Mouse (Mus musculus) midbrain, embryonic 13.5 days (tissue): ENCODE data around the gene E330021D16Rik. TPM values are rescaled to one million over a fixed set of nuclear protein-coding genes. Genes with fewer than 3 reads are reported as not detected.

Experiments
- ATAC-seq: fragments of 200-750 bp; cut with Nextera tagmentation; 2 replicates; pipeline ENCODE4 v1.8.0; 2017; ENCODE audit warnings: mild to moderate bottlenecking, moderate TSS enrichment, moderate library complexity
- H3K27ac ChIP-seq: fragments of 300-500 bp; sonication (generic); 2 replicates; pipeline ENCODE4 v1.5.1; 2015; ENCODE audit warnings: inconsistent platforms, mild to moderate bottlenecking, moderate library complexity
- H3K27me3 ChIP-seq: fragments of 300-500 bp; sonication (generic); 2 replicates; pipeline ENCODE4 v1.6.1; 2015; ENCODE audit warnings: mild to moderate bottlenecking, inconsistent platforms
- H3K36me3 ChIP-seq: fragments of 300-500 bp; sonication (generic); 2 replicates; pipeline ENCODE4 v1.6.1; 2015; ENCODE audit warnings: mild to moderate bottlenecking, inconsistent platforms
- H3K4me1 ChIP-seq: fragments of 300-500 bp; sonication (generic); replicated peaks from 2 replicates; pipeline ENCODE4 v1.6.1; 2015; ENCODE audit warnings: inconsistent platforms
- H3K4me2 ChIP-seq: fragments of 300-500 bp; sonication (generic); replicated peaks from 2 replicates; pipeline ENCODE4 v1.6.1; 2015; ENCODE audit warnings: moderate library complexity, mild to moderate bottlenecking, inconsistent platforms
- H3K4me3 ChIP-seq: fragments of 300-500 bp; sonication (generic); replicated peaks from 2 replicates; pipeline ENCODE4 v1.5.1; 2015; ENCODE audit warnings: mild to moderate bottlenecking, inconsistent platforms
- H3K9ac ChIP-seq: fragments of 300-500 bp; sonication (generic); replicated peaks from 2 replicates; pipeline ENCODE4 v1.6.1; 2015; ENCODE audit warnings: mild to moderate bottlenecking, inconsistent platforms
- H3K9me3 ChIP-seq: fragments of 300-500 bp; sonication (generic); 2 replicates; pipeline ENCODE4 v1.6.1; 2016; ENCODE audit warnings: mild to moderate bottlenecking, inconsistent platforms
- WGBS: fragments of 180-500 bp; shearing (Covaris S2); methylation state at CpG from one replicate; pipeline ENCODE4 v1.1.7; 2015; 5-methylcytosine and 5-hydroxymethylcytosine counted together
- polyA plus RNA-seq: library from polyadenylated mRNA; unstranded; fragments of >200 nt; fragmentation: Nextera tagmentation; extraction: Ambion mirVana; gene quantifications from 2 replicates; pipeline ENCODE4 v1.2.1, GENCODE M21; 2015

E330021D16Rik gene
- polyA plus RNA-seq, 1 experiment from 2014 or later, result not detected

DNA sequence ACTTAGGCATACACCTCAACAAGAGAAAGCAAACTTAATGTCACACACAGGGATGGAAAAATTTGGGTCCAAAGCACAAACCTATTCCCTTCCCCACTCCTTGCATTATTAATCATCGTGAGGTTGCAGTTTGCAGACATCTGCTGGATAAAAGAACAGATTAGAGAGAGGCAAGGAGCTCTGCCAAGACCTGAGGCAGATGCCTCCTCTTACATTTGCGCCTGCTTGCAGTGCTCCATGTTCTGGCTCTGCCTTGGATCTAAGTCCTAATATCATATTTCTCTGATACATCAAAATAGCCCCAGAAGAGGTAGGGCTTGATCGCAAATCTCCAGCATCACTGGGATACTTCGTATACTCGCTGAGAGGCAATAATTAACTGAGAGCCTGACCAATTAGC, 56.9 kb downstream of the E330021D16Rik start:
- H3K4me3 ChIP-seq, result no peak overlapping the region
- H3K27ac ChIP-seq, result no peak overlapping the region
- H3K4me1 ChIP-seq, result no peaks in the 10 kb centered on the region; the same call in 1 of the 2 replicates
- no peak for ATAC-seq
- no peak overlapping the region for H3K9ac ChIP-seq
- H3K27me3 ChIP-seq, result no peaks in the 10 kb centered on the region
- H3K4me2 ChIP-seq, result no peak overlapping the region
- H3K9me3 ChIP-seq, result 0 out of 2 replicates have a peak, but pooled peaks cover 5% of the 10 kb centered on the region
- H3K36me3 ChIP-seq, result no peaks in the 10 kb centered on the region
- 87% methylated on average over 5 of the region's 5 CpGs for WGBS

DNA sequence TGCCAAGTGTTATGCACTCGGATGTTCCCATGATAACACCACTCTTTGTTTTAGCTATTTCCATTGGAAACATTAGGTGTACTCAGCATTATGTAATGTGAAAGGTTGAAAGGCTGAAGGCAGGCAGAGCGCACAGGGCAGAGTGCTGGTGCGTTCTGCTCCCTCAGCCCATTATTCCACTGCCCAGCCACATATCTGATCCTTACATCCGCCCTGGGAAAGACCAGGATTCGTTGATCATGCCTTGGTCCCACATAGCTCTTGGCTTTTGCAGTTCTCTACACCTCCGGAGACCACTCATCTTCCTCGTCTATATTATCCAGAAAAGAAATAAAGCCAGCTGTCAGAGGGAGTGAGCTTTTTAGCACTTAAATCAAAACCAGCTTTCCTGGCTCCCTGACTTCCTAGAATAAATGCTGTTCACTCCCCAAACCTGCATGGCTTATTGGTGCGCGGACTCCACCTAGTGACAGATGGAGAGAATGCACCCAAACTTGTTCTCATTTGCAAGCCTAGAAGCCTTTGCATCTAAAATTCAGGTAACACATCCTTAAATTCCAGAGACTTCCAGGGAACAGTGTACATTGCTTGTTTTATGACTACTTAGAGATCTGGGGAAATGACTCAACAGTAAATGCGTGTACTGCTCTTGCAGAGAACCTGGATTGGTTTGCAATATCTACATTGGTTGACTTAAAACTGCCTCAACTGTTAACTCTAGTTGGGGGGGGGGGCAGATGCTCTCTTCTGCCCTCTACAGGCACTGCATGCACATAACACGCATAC, 61.8 kb downstream of the E330021D16Rik start:
- Histone ChIP-seq H3K4me2 (no peak overlapping the region), H3K36me3 (no peaks in the 10 kb centered on the region), H3K9ac (no peak overlapping the region), H3K9me3 (no peaks in the 10 kb centered on the region), H3K4me3 (no peak overlapping the region), H3K27me3 (no peaks in the 10 kb centered on the region), H3K27ac (no peak overlapping the region), H3K4me1 (no peaks in the 10 kb centered on the region; the same call in 1 of the 2 replicates)
- peak; percentile 78; the same call in 1 of the 2 replicates for ATAC-seq
- WGBS, result 47% methylated on average over 11 of the region's 11 CpGs

Other genes with a start within 250 kb of the E330021D16Rik start
- gene Grin2b, start 242.1 kb downstream of the E330021D16Rik start, polyA plus RNA-seq, result 40.1 and 43.2 TPM in 2 replicates
- not detected in 2 replicates for gene Gm8994, start 88.0 kb downstream of the E330021D16Rik start, polyA plus RNA-seq
- 48.5 and 49.9 TPM in 2 replicates for gene Atf7ip, start 90.6 kb upstream of the E330021D16Rik start, polyA plus RNA-seq
- gene Plbd1, start 246.4 kb upstream of the E330021D16Rik start, polyA plus RNA-seq, result 0.24 and 0.47 TPM in 2 replicates